Mouse (Mus musculus): ENCODE measurements around the gene Ndufaf8. TPM values are rescaled to one million over a fixed set of nuclear protein-coding genes. Genes with fewer than 3 reads are reported as not detected.

Ndufaf8 gene
- polyA plus RNA-seq, 1 experiment from 2014 or later: 67.4 TPM

DNA sequence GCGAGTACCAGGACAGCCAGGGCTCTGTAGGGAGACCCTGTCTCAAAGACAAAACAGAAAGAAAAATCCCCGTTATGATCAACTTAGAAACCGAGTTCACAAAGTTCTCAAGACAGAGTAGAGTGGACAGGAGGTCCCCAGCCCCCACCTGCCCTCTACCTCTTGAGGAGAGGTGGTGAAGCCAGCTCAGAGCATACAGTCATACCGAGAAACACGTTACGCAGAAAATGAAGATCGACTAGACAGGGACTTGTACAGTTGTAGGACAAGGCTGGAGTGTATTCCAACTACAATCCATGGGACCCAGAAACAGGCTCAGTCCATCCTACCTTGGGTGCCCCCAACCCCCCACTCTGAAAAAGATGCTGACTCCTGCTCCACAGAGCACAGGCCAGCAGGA lies 20.4 kb downstream of the Ndufaf8 start:
- Histone ChIP-seq H3K4me1 (peaks cover 15% of the 10 kb centered on the region), H3K36me3 (peaks cover 34% of the 10 kb centered on the region), H3K9ac (no peak overlapping the region), H3K27me3 (no peaks in the 10 kb centered on the region; the same call in 1 of the 2 replicates), H3K4me3 (no peak overlapping the region), H3K27ac (no peak overlapping the region), H3K9me3 (no peaks in the 10 kb centered on the region), H3K4me2 (replicated peaks) (no peak overlapping the region)
- 93% methylated on average over 7 of the region's 7 CpGs for WGBS
- no peak for ATAC-seq (ENCODE audit: insufficient number of reproducible peaks, insufficient read depth, low FRiP score, low TSS enrichment)

- Histone ChIP-seq H3K9ac (peak overlapping the region; percentile 15; the same call in 1 of the 2 replicates), H3K9me3 (no peaks in the 10 kb centered on the region), H3K4me3 (no peak overlapping the region), H3K27me3 (no peaks in the 10 kb centered on the region; the same call in 1 of the 2 replicates), H3K4me1 (peaks cover 6% of the 10 kb centered on the region), H3K4me2 (replicated peaks) (no peak overlapping the region), H3K36me3 (peaks cover 30% of the 10 kb centered on the region), H3K27ac (no peak overlapping the region)
- WGBS: 79% methylated on average over 10 of the region's 10 CpGs
- 0 out of 2 replicates have a peak, but pooled peaks have one; percentile 68 for ATAC-seq (ENCODE audit: insufficient number of reproducible peaks, insufficient read depth, low FRiP score, low TSS enrichment)
These were observed 21.3 kb downstream of the Ndufaf8 start for GRCm38 (mm10) chr11:120119936-120120541.

DNA sequence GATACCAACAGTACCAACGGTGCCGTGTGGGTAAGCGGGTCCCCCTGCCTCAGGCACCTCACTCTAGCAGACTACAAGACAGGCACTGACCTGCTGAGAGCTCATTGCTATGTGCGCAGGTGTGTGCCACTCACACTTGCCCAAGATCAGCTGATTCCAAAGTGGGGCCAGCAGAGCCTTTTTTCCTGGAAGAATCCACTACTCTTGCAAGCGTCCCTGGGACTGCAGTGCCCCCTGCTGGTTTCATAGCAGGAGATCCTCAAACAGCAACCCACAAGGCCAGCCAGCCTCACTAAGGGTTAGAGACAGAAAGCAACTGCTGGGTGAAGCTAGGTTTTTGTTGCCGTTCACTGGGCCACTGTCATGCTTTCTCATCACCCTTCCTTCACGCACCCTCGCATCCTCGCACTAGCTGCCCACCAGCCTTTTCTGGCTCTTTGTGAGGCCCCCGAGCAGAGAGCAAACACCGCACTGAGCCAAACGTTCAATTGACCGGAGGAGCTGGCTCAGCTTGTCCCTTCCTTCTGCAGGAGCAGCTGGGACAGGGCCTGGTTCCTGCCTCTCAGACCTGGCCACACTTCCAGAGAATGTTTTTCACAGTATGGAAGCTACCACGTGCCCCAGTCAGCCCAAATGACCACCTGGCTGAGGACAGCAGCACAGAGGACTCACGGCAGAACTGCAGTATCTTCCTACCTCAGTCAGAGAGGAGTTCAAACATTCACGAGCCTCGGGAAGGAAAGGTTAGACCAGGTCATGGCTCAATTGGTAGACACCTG lies 22.1 kb downstream of the Ndufaf8 start:
- Histone ChIP-seq H3K27me3 (no peaks in the 10 kb centered on the region; the same call in 1 of the 2 replicates), H3K4me1 (no peaks in the 10 kb centered on the region), H3K9ac (0 out of 2 replicates have a peak overlapping the region, but pooled peaks have one; percentile 15), H3K4me2 (replicated peaks) (no peak overlapping the region), H3K36me3 (peaks cover 30% of the 10 kb centered on the region), H3K9me3 (no peaks in the 10 kb centered on the region), H3K27ac (no peak overlapping the region), H3K4me3 (no peak overlapping the region)
- WGBS: 79% methylated on average over 17 of the region's 17 CpGs
- no peak for ATAC-seq (ENCODE audit: insufficient number of reproducible peaks, insufficient read depth, low FRiP score, low TSS enrichment)

- Histone ChIP-seq H3K4me2 (replicated peaks) (no peak overlapping the region), H3K9me3 (no peaks in the 10 kb centered on the region), H3K4me3 (no peak overlapping the region), H3K27me3 (no peaks in the 10 kb centered on the region; the same call in 1 of the 2 replicates), H3K27ac (no peak overlapping the region), H3K9ac (no peak overlapping the region), H3K4me1 (no peaks in the 10 kb centered on the region), H3K36me3 (peaks cover 29% of the 10 kb centered on the region)
- ATAC-seq (ENCODE audit: insufficient number of reproducible peaks, insufficient read depth, low FRiP score, low TSS enrichment): no peak
- WGBS: 86% methylated on average over 12 of the region's 12 CpGs
These were observed 23.4 kb downstream of the Ndufaf8 start for GRCm38 (mm10) chr11:120122126-120122525.

- no peak for ATAC-seq (ENCODE audit: insufficient number of reproducible peaks, insufficient read depth, low FRiP score, low TSS enrichment)
- peaks cover 41% of the 10 kb centered on the region for H3K36me3 ChIP-seq
These were observed 28.1 kb downstream of the Ndufaf8 start for GRCm38 (mm10) chr11:120126845-120127244.

GRCm38 (mm10) chr11:120129281-120129680 lies 30.6 kb downstream of the Ndufaf8 start:
- WGBS: 82% methylated on average over 7 of the region's 7 CpGs
- no peak for ATAC-seq (ENCODE audit: insufficient number of reproducible peaks, insufficient read depth, low FRiP score, low TSS enrichment)
- Histone ChIP-seq H3K9ac (no peak overlapping the region), H3K27ac (no peak overlapping the region), H3K4me1 (no peaks in the 10 kb centered on the region), H3K4me3 (no peak overlapping the region), H3K27me3 (no peaks in the 10 kb centered on the region), H3K4me2 (replicated peaks) (no peak overlapping the region), H3K9me3 (no peaks in the 10 kb centered on the region), H3K36me3 (peaks cover 47% of the 10 kb centered on the region)

More at GRCm38 (mm10) chr11:120126845-120127244, 28.1 kb downstream of the Ndufaf8 start:
- 89% methylated on average over 2 of the region's 2 CpGs for WGBS
- Histone ChIP-seq H3K9ac (no peak overlapping the region), H3K27ac (no peak overlapping the region), H3K9me3 (no peaks in the 10 kb centered on the region), H3K4me1 (no peaks in the 10 kb centered on the region), H3K4me2 (replicated peaks) (no peak overlapping the region), H3K4me3 (no peak overlapping the region), H3K27me3 (no peaks in the 10 kb centered on the region)

GRCm38 (mm10) chr11:120134148-120134547 lies 35.4 kb downstream of the Ndufaf8 start:
- Histone ChIP-seq H3K27me3 (no peaks in the 10 kb centered on the region), H3K9me3 (no peaks in the 10 kb centered on the region), H3K4me2 (replicated peaks) (no peak overlapping the region), H3K4me3 (no peak overlapping the region), H3K36me3 (peaks cover 48% of the 10 kb centered on the region), H3K27ac (no peak overlapping the region), H3K4me1 (peaks cover 9% of the 10 kb centered on the region), H3K9ac (no peak overlapping the region)
- 93% methylated on average over 5 of the region's 5 CpGs for WGBS
- ATAC-seq (ENCODE audit: insufficient number of reproducible peaks, insufficient read depth, low FRiP score, low TSS enrichment): no peak

- no peaks in the 10 kb centered on the region for H3K27me3 ChIP-seq
- no peaks in the 10 kb centered on the region for H3K9me3 ChIP-seq
- H3K9ac ChIP-seq: no peak overlapping the region
- no peak for ATAC-seq (ENCODE audit: insufficient number of reproducible peaks, insufficient read depth, low FRiP score, low TSS enrichment)
- H3K4me1 ChIP-seq: peaks cover 9% of the 10 kb centered on the region
- 92% methylated on average over 9 of the region's 9 CpGs for WGBS
- no peak overlapping the region for H3K4me3 ChIP-seq
- H3K36me3 ChIP-seq: peaks cover 48% of the 10 kb centered on the region
- H3K27ac ChIP-seq: no peak overlapping the region
- no peak overlapping the region for H3K4me2 ChIP-seq (replicated peaks)
These were observed 36.3 kb downstream of the Ndufaf8 start for GRCm38 (mm10) chr11:120134847-120135530.

DNA sequence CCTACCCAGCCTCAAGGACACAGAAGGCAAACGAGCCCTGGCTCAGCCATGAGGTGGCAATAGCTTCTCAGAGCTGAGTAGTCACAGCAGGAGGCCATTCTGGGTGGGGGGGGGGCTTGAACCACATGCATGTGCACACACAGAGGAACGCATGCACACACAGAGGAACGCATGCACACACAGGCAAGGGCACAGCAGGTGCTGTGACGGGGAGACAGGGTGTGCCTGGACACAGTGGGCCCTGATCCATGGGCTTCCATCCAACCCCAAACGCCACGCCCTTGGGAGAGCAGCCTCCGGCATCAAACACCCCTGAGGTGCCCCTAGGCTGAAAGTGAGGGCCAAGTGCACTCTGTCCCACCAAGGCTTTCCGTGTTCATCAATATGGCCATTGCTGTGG lies 37.5 kb downstream of the Ndufaf8 start:
- no peaks in the 10 kb centered on the region for H3K27me3 ChIP-seq
- H3K4me2 ChIP-seq (replicated peaks): no peak overlapping the region
- H3K9me3 ChIP-seq: no peaks in the 10 kb centered on the region
- H3K4me1 ChIP-seq: peaks cover 9% of the 10 kb centered on the region
- no peak overlapping the region for H3K9ac ChIP-seq
- no peak overlapping the region for H3K27ac ChIP-seq
- 90% methylated on average over 8 of the region's 8 CpGs for WGBS
- no peak overlapping the region for H3K4me3 ChIP-seq
- H3K36me3 ChIP-seq: peaks cover 44% of the 10 kb centered on the region
- ATAC-seq (ENCODE audit: insufficient number of reproducible peaks, insufficient read depth, low FRiP score, low TSS enrichment): no peak

GRCm38 (mm10) chr11:120136796-120137624 lies 38.3 kb downstream of the Ndufaf8 start:
- Histone ChIP-seq H3K4me3 (no peak overlapping the region), H3K9ac (no peak overlapping the region), H3K27ac (no peak overlapping the region; the same call in 1 of the 2 replicates), H3K27me3 (no peaks in the 10 kb centered on the region), H3K4me2 (replicated peaks) (no peak overlapping the region), H3K36me3 (peaks cover 40% of the 10 kb centered on the region), H3K9me3 (no peaks in the 10 kb centered on the region), H3K4me1 (peaks cover 9% of the 10 kb centered on the region)
- no peak for ATAC-seq (ENCODE audit: insufficient number of reproducible peaks, insufficient read depth, low FRiP score, low TSS enrichment)
- whole genome bisulfite sequencing: 77% methylated on average over 23 of the region's 23 CpGs

DNA sequence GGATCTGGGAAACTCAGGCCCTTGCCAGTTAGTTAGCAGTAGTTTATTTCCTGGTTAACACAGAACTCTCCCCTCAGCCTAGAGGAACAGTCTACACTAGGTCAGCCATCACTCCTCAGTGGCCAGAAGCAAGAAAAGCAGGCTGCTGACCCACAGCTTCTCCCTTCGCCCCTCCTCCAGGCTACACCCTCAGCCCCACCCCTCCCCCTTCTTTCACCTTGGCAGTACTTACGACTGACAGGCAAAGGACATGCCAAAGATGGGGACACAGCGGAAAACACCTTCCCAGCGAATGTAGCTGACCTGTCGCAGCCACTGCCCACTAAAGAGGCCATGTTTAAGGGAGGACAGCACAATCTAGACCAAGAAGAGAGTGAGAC lies 38.9 kb downstream of the Ndufaf8 start:
- no peak for ATAC-seq (ENCODE audit: insufficient number of reproducible peaks, insufficient read depth, low FRiP score, low TSS enrichment)
- H3K36me3 ChIP-seq: peaks cover 34% of the 10 kb centered on the region
- H3K4me3 ChIP-seq: no peak overlapping the region
- H3K4me2 ChIP-seq (replicated peaks): no peak overlapping the region
- no peak overlapping the region for H3K27ac ChIP-seq
- H3K4me1 ChIP-seq: peaks cover 9% of the 10 kb centered on the region
- H3K9me3 ChIP-seq: no peaks in the 10 kb centered on the region
- H3K27me3 ChIP-seq: no peaks in the 10 kb centered on the region
- 41% methylated on average over 5 of the region's 5 CpGs for WGBS
- no peak overlapping the region for H3K9ac ChIP-seq
